Mouse (Mus musculus): ENCODE results near the gene Schip1. TPM values are rescaled to one million over a fixed set of nuclear protein-coding genes. Genes with fewer than 3 reads are reported as not detected.

Gene Schip1
- polyA plus RNA-seq, 1 experiment from 2014 or later, result 165 TPM

GRCm38 (mm10) chr3:68657589-68658245, 593.1 kb downstream of the Schip1 start:
- H3K27ac ChIP-seq (ENCODE audit: low read depth, low read length), result no peak overlapping the region
- no peak for DNase-seq (ENCODE audit: low spot score)
- H3K4me1 ChIP-seq (ENCODE audit: control insufficient read depth, insufficient read depth, low read length), result no peaks in the 10 kb centered on the region
- H3K36me3 ChIP-seq (ENCODE audit: control insufficient read depth, insufficient read depth, low read length), result no peaks in the 10 kb centered on the region
- H3K4me2 ChIP-seq (ENCODE audit: low read length), result no peak overlapping the region
- no peak overlapping the region for H3K4me3 ChIP-seq (ENCODE audit: low read depth, low read length)
- 26% methylated on average over 9 of the region's 9 CpGs for WGBS
- H3K9me3 ChIP-seq (replicated peaks; ENCODE audit: control insufficient read depth, low read length), result no peaks in the 10 kb centered on the region
- no peaks in the 10 kb centered on the region for H3K27me3 ChIP-seq (replicated peaks; ENCODE audit: control insufficient read depth, insufficient read depth, low read length)
- H3K9ac ChIP-seq (ENCODE audit: low read length), result no peak overlapping the region
- no peak for ATAC-seq

GRCm38 (mm10) chr3:68659996-68660395, 595.4 kb downstream of the Schip1 start:
- no peaks in the 10 kb centered on the region for H3K36me3 ChIP-seq (ENCODE audit: control insufficient read depth, insufficient read depth, low read length)
- DNase-seq (ENCODE audit: low spot score), result no peak
- H3K27me3 ChIP-seq (replicated peaks; ENCODE audit: control insufficient read depth, insufficient read depth, low read length), result no peaks in the 10 kb centered on the region
- no peak overlapping the region for H3K9ac ChIP-seq (ENCODE audit: low read length)
- H3K27ac ChIP-seq (ENCODE audit: low read depth, low read length), result no peak overlapping the region
- no peaks in the 10 kb centered on the region for H3K9me3 ChIP-seq (replicated peaks; ENCODE audit: control insufficient read depth, low read length)
- no peak overlapping the region for H3K4me2 ChIP-seq (ENCODE audit: low read length)
- no peaks in the 10 kb centered on the region for H3K4me1 ChIP-seq (ENCODE audit: control insufficient read depth, insufficient read depth, low read length)
- no peak overlapping the region for H3K4me3 ChIP-seq (ENCODE audit: low read depth, low read length)
- no peak for ATAC-seq
- 97% methylated on average over 6 of the region's 6 CpGs for whole genome bisulfite sequencing

GRCm38 (mm10) chr3:68660538-68660937, 595.9 kb downstream of the Schip1 start:
- H3K4me2 ChIP-seq (ENCODE audit: low read length), result no peak overlapping the region
- ATAC-seq (no peak), DNase-seq (ENCODE audit: low spot score) (no peak)
- H3K36me3 ChIP-seq (ENCODE audit: control insufficient read depth, insufficient read depth, low read length), result no peaks in the 10 kb centered on the region
- H3K4me3 ChIP-seq (ENCODE audit: low read depth, low read length), result no peak overlapping the region
- no peak overlapping the region for H3K9ac ChIP-seq (ENCODE audit: low read length)
- no peak overlapping the region for H3K27ac ChIP-seq (ENCODE audit: low read depth, low read length)
- H3K9me3 ChIP-seq (replicated peaks; ENCODE audit: control insufficient read depth, low read length), result no peaks in the 10 kb centered on the region
- 65% methylated on average over 4 of the region's 4 CpGs for WGBS
- no peaks in the 10 kb centered on the region for H3K27me3 ChIP-seq (replicated peaks; ENCODE audit: control insufficient read depth, insufficient read depth, low read length)
- H3K4me1 ChIP-seq (ENCODE audit: control insufficient read depth, insufficient read depth, low read length), result no peaks in the 10 kb centered on the region

GRCm38 (mm10) chr3:68662386-68662785, 597.8 kb downstream of the Schip1 start:
- Histone ChIP-seq H3K27ac (ENCODE audit: low read depth, low read length) (no peak overlapping the region), H3K4me2 (ENCODE audit: low read length) (no peak overlapping the region), H3K9ac (ENCODE audit: low read length) (no peak overlapping the region), H3K4me3 (ENCODE audit: low read depth, low read length) (no peak overlapping the region), H3K4me1 (ENCODE audit: control insufficient read depth, insufficient read depth, low read length) (no peaks in the 10 kb centered on the region), H3K9me3 (replicated peaks; ENCODE audit: control insufficient read depth, low read length) (no peaks in the 10 kb centered on the region), H3K27me3 (replicated peaks; ENCODE audit: control insufficient read depth, insufficient read depth, low read length) (no peaks in the 10 kb centered on the region), H3K36me3 (ENCODE audit: control insufficient read depth, insufficient read depth, low read length) (no peaks in the 10 kb centered on the region)
- WGBS, result 83% methylated on average over 5 of the region's 5 CpGs
- ATAC-seq, result no peak
- no peak for DNase-seq (ENCODE audit: low spot score)

GRCm38 (mm10) chr3:68664337-68664736, 599.7 kb downstream of the Schip1 start:
- Histone ChIP-seq H3K4me3 (ENCODE audit: low read depth, low read length) (no peak overlapping the region), H3K9ac (ENCODE audit: low read length) (no peak overlapping the region), H3K27me3 (replicated peaks; ENCODE audit: control insufficient read depth, insufficient read depth, low read length) (no peaks in the 10 kb centered on the region), H3K27ac (ENCODE audit: low read depth, low read length) (no peak overlapping the region), H3K36me3 (ENCODE audit: control insufficient read depth, insufficient read depth, low read length) (no peaks in the 10 kb centered on the region), H3K4me2 (ENCODE audit: low read length) (no peak overlapping the region), H3K4me1 (ENCODE audit: control insufficient read depth, insufficient read depth, low read length) (no peaks in the 10 kb centered on the region), H3K9me3 (replicated peaks; ENCODE audit: control insufficient read depth, low read length) (no peaks in the 10 kb centered on the region)
- 81% methylated on average over 6 of the region's 6 CpGs for WGBS
- ATAC-seq (no peak), DNase-seq (ENCODE audit: low spot score) (no peak)

GRCm38 (mm10) chr3:68666377-68666776, 601.8 kb downstream of the Schip1 start:
- Histone ChIP-seq H3K9ac (ENCODE audit: low read length) (no peak overlapping the region), H3K4me2 (ENCODE audit: low read length) (no peak overlapping the region), H3K4me3 (ENCODE audit: low read depth, low read length) (no peak overlapping the region), H3K27me3 (replicated peaks; ENCODE audit: control insufficient read depth, insufficient read depth, low read length) (no peaks in the 10 kb centered on the region), H3K36me3 (ENCODE audit: control insufficient read depth, insufficient read depth, low read length) (no peaks in the 10 kb centered on the region), H3K4me1 (ENCODE audit: control insufficient read depth, insufficient read depth, low read length) (no peaks in the 10 kb centered on the region), H3K27ac (ENCODE audit: low read depth, low read length) (no peak overlapping the region), H3K9me3 (replicated peaks; ENCODE audit: control insufficient read depth, low read length) (no peaks in the 10 kb centered on the region)
- no peak for DNase-seq (ENCODE audit: low spot score)
- 89% methylated on average over 7 of the region's 7 CpGs for WGBS
- no peak for ATAC-seq

- Histone ChIP-seq H3K4me2 (ENCODE audit: low read length) (no peak overlapping the region), H3K27ac (ENCODE audit: low read depth, low read length) (no peak overlapping the region), H3K36me3 (ENCODE audit: control insufficient read depth, insufficient read depth, low read length) (no peaks in the 10 kb centered on the region), H3K9me3 (replicated peaks; ENCODE audit: control insufficient read depth, low read length) (no peaks in the 10 kb centered on the region), H3K27me3 (replicated peaks; ENCODE audit: control insufficient read depth, insufficient read depth, low read length) (no peaks in the 10 kb centered on the region), H3K4me3 (ENCODE audit: low read depth, low read length) (no peak overlapping the region), H3K9ac (ENCODE audit: low read length) (no peak overlapping the region), H3K4me1 (ENCODE audit: control insufficient read depth, insufficient read depth, low read length) (no peaks in the 10 kb centered on the region)
- ATAC-seq (no peak), DNase-seq (ENCODE audit: low spot score) (no peak)
- WGBS, result 92% methylated on average over 1 of the region's 1 CpGs
Measured at GRCm38 (mm10) chr3:68667852-68668251, 603.2 kb downstream of the Schip1 start.

GRCm38 (mm10) chr3:68669418-68669974, 604.9 kb downstream of the Schip1 start:
- H3K27ac ChIP-seq (ENCODE audit: low read depth, low read length), result no peak overlapping the region
- no peaks in the 10 kb centered on the region for H3K27me3 ChIP-seq (replicated peaks; ENCODE audit: control insufficient read depth, insufficient read depth, low read length)
- H3K4me2 ChIP-seq (ENCODE audit: low read length), result no peak overlapping the region
- WGBS, result 70% methylated on average over 5 of the region's 5 CpGs
- no peaks in the 10 kb centered on the region for H3K36me3 ChIP-seq (ENCODE audit: control insufficient read depth, insufficient read depth, low read length)
- DNase-seq (ENCODE audit: low spot score) (no peak), ATAC-seq (no peak)
- no peaks in the 10 kb centered on the region for H3K9me3 ChIP-seq (replicated peaks; ENCODE audit: control insufficient read depth, low read length)
- H3K9ac ChIP-seq (ENCODE audit: low read length), result no peak overlapping the region
- H3K4me1 ChIP-seq (ENCODE audit: control insufficient read depth, insufficient read depth, low read length), result no peaks in the 10 kb centered on the region
- no peak overlapping the region for H3K4me3 ChIP-seq (ENCODE audit: low read depth, low read length)

- no peak for ATAC-seq
Measured at GRCm38 (mm10) chr3:68674721-68675120, 610.1 kb downstream of the Schip1 start.

More at GRCm38 (mm10) chr3:68674721-68675120, 610.1 kb downstream of the Schip1 start:
- 84% methylated on average over 2 of the region's 2 CpGs for WGBS
- H3K4me1 ChIP-seq (ENCODE audit: control insufficient read depth, insufficient read depth, low read length), result no peaks in the 10 kb centered on the region
- H3K27me3 ChIP-seq (replicated peaks; ENCODE audit: control insufficient read depth, insufficient read depth, low read length), result no peaks in the 10 kb centered on the region
- no peak overlapping the region for H3K4me3 ChIP-seq (ENCODE audit: low read depth, low read length)
- H3K27ac ChIP-seq (ENCODE audit: low read depth, low read length), result no peak overlapping the region
- H3K4me2 ChIP-seq (ENCODE audit: low read length), result no peak overlapping the region
- H3K36me3 ChIP-seq (ENCODE audit: control insufficient read depth, insufficient read depth, low read length), result no peaks in the 10 kb centered on the region
- DNase-seq (ENCODE audit: low spot score), result no peak
- H3K9me3 ChIP-seq (replicated peaks; ENCODE audit: control insufficient read depth, low read length), result no peaks in the 10 kb centered on the region
- no peak overlapping the region for H3K9ac ChIP-seq (ENCODE audit: low read length)

Measured in forebrain, embryonic 14.5 days (tissue).